Mouse (Mus musculus) heart, embryonic 16.5 days (tissue): ENCODE data around the gene H2-Q10. TPM values are rescaled to one million over a fixed set of nuclear protein-coding genes. Genes with fewer than 3 reads are reported as not detected.
A peak's percentile ranks its signal among the peaks of the same experiment; 100 is the strongest.
"Not testable (repeated sequence)": the region's sequence is repeated elsewhere in the genome, so short reads cannot be mapped to it uniquely, and the experiment has no call there.

Experiments
- ATAC-seq: fragments of 200-750 bp; cut with Nextera tagmentation; replicated peaks from 2 replicates; pipeline ENCODE4 v1.8.0; 2017; ENCODE audit warnings: moderate number of reproducible peaks; ENCODE audit not compliant: insufficient read depth, low FRiP score; ENCODE audit errors: extremely low read depth
- H3K27ac ChIP-seq: fragments of 300-500 bp; sonication (generic); 2 replicates; pipeline ENCODE4 v1.5.1; 2014; ENCODE audit warnings: mild to moderate bottlenecking, low read length, control low read depth, moderate library complexity
- H3K27me3 ChIP-seq: fragments of 300-500 bp; sonication (generic); 2 replicates; pipeline ENCODE4 v1.6.1; 2014; ENCODE audit warnings: low read length, mixed read lengths; ENCODE audit not compliant: control insufficient read depth, insufficient read depth
- H3K36me3 ChIP-seq: fragments of 300-500 bp; sonication (generic); 2 replicates; pipeline ENCODE4 v1.6.1; 2014; ENCODE audit not compliant: control insufficient read depth, insufficient read depth
- H3K4me1 ChIP-seq: fragments of 300-500 bp; sonication (generic); 2 replicates; pipeline ENCODE4 v1.6.1; 2014; ENCODE audit warnings: low read length, mixed read lengths; ENCODE audit not compliant: control insufficient read depth, insufficient read depth
- H3K4me2 ChIP-seq: fragments of 300-500 bp; sonication (generic); 2 replicates; pipeline ENCODE4 v1.6.1; 2014; ENCODE audit warnings: low read depth, mild to moderate bottlenecking, control low read depth, low read length
- H3K4me3 ChIP-seq: fragments of 300-500 bp; sonication (generic); 2 replicates; pipeline ENCODE4 v1.5.1; 2014; ENCODE audit warnings: mild to moderate bottlenecking, control low read depth, low read length
- H3K9ac ChIP-seq: fragments of 300-500 bp; sonication (generic); 2 replicates; pipeline ENCODE4 v1.6.1; 2014; ENCODE audit warnings: low read length, control low read depth
- H3K9me3 ChIP-seq: fragments of 300-500 bp; sonication (generic); replicated peaks from 2 replicates; pipeline ENCODE4 v1.6.1; 2016; ENCODE audit warnings: low read length; ENCODE audit not compliant: control insufficient read depth
- WGBS: fragments of 180-500 bp; shearing (Covaris S2); extraction: QIAGEN DNeasy Blood & Tissue Kit; methylation state at CpG from one replicate; pipeline ENCODE4 v1.1.7; 2014; 5-methylcytosine and 5-hydroxymethylcytosine counted together
- polyA plus RNA-seq: library from polyadenylated mRNA; unstranded; fragments of >200 nt; fragmentation: Nextera tagmentation; extraction: Ambion mirVana; gene quantifications from 2 replicates; pipeline ENCODE4 v1.2.1, GENCODE M21; 2015

The H2-Q10 gene
- polyA plus RNA-seq, 1 experiment from 2014 or later, result 0.58 TPM

- no peaks in the 10 kb centered on the region for H3K36me3 ChIP-seq
- no peaks in the 10 kb centered on the region for H3K9me3 ChIP-seq
- H3K4me3 ChIP-seq, result no peak overlapping the region
- no peak overlapping the region for H3K4me2 ChIP-seq
- no peak overlapping the region for H3K27ac ChIP-seq
- peaks cover 38% of the 10 kb centered on the region for H3K27me3 ChIP-seq
- no peak for ATAC-seq
- WGBS, result 23% methylated on average over 10 of the region's 10 CpGs
- no peaks in the 10 kb centered on the region for H3K4me1 ChIP-seq
- no peak overlapping the region for H3K9ac ChIP-seq
These were observed 37.0 kb downstream of the H2-Q10 start for GRCm38 (mm10) chr17:35506881-35507280.

DNA sequence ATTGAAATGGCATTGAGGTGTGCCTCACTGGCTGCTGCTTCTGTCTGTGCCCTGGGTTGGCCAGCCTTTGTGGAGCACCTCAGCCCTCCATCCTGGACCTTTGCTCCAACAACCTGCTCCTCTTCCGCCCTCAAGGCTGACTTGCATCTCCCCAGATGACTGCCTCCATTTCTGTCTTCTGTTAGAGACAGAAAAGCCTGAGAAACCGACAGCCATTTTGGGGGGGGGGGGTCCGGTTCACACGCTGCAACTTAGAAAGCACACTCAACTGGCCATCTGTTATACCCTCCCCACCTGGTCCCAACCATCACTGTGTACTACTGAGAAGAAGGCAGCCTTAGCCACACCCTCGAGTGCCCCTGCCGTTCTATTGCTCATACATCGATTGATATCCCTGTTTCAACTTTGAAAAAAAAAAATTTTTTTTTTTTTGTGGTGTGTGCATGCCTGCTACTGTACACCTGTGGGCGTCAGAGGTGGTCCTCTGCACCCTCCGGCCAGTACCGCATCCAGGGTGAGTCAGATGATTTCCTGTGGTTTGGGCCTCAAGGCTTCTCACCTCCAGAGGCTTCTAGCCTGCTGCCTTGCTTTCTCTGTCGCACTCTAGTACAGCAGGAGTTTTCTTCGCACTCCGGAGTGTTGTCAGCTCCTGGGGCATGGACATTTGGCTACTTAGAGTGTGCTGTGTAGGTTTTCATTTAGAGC, 37.8 kb downstream of the H2-Q10 start:
- H3K27me3 ChIP-seq, result peaks cover 37% of the 10 kb centered on the region
- WGBS, result 20% methylated on average over 13 of the region's 13 CpGs
- no peak for ATAC-seq

DNA sequence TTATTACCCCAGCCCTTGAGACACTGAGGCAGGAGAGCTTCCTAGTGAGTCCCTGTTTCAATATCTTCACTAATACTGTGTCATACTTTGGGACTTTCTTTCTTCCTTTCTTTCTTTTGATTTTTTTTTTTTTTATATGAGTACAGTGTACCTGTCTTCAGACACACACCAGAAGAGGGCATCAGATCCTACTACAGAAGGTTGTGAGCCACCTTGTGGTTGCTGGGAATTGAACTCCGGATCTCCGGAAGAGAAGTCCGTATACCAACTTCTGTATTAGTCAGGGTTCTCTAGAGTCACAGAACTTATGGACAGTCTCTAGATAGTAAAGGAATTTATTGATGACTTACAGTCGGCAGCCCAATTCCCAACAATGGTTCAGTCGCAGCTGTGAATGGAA, 38.4 kb downstream of the H2-Q10 start:
- H3K36me3 ChIP-seq, H3K27ac ChIP-seq, H3K9ac ChIP-seq, H3K4me1 ChIP-seq, H3K4me2 ChIP-seq, ATAC-seq, H3K4me3 ChIP-seq, H3K9me3 ChIP-seq: not testable (repeated sequence)
- 51% methylated on average over 5 of the region's 5 CpGs for WGBS
- H3K27me3 ChIP-seq, result peaks cover 36% of the 10 kb centered on the region

More for the DNA sequence above, 37.8 kb downstream of the H2-Q10 start:
- Histone ChIP-seq H3K4me3 (no peak overlapping the region), H3K9ac (no peak overlapping the region), H3K4me1 (no peaks in the 10 kb centered on the region), H3K4me2 (no peak overlapping the region), H3K36me3 (peaks cover 5% of the 10 kb centered on the region), H3K9me3 (no peaks in the 10 kb centered on the region), H3K27ac (no peak overlapping the region)

DNA sequence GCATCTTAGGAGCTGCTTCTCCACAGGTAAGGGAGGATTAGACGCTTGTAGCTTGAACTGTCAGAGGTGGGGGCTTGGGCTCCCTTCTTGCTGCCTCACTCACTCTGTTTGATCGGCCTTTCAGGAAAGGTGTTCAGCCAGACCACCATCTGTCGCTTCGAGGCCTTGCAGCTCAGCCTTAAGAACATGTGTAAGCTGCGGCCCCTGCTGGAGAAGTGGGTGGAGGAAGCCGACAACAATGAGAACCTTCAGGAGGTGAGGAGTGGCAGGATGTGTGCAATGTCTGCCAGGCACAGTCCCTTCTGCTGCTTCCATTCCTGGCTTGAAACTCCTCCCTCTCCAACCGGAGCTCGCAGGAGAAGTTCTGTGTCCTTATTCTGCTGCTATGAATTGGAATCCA, 39.4 kb downstream of the H2-Q10 start:
- no peak overlapping the region for H3K9ac ChIP-seq
- H3K4me1 ChIP-seq, result peaks cover under 1% of the 10 kb centered on the region; the same call in 1 of the 2 replicates
- peaks cover 7% of the 10 kb centered on the region for H3K36me3 ChIP-seq
- no peak for ATAC-seq
- H3K4me3 ChIP-seq, result no peak overlapping the region
- peaks cover 36% of the 10 kb centered on the region for H3K27me3 ChIP-seq
- H3K27ac ChIP-seq, result no peak overlapping the region
- 26% methylated on average over 8 of the region's 8 CpGs for whole genome bisulfite sequencing
- no peak overlapping the region for H3K4me2 ChIP-seq
- H3K9me3 ChIP-seq, result no peaks in the 10 kb centered on the region

GRCm38 (mm10) chr17:35512916-35513626, 43.2 kb downstream of the H2-Q10 start:
- H3K9me3 ChIP-seq, result no peaks in the 10 kb centered on the region
- ATAC-seq, result no peak
- no peak overlapping the region for H3K27ac ChIP-seq
- peaks cover 7% of the 10 kb centered on the region for H3K36me3 ChIP-seq
- H3K4me3 ChIP-seq, result no peak overlapping the region
- H3K27me3 ChIP-seq, result peaks cover 6% of the 10 kb centered on the region
- no peak overlapping the region for H3K9ac ChIP-seq
- peaks cover 25% of the 10 kb centered on the region for H3K4me1 ChIP-seq
- 94% methylated on average over 7 of the region's 7 CpGs for WGBS
- H3K4me2 ChIP-seq, result no peak overlapping the region

DNA sequence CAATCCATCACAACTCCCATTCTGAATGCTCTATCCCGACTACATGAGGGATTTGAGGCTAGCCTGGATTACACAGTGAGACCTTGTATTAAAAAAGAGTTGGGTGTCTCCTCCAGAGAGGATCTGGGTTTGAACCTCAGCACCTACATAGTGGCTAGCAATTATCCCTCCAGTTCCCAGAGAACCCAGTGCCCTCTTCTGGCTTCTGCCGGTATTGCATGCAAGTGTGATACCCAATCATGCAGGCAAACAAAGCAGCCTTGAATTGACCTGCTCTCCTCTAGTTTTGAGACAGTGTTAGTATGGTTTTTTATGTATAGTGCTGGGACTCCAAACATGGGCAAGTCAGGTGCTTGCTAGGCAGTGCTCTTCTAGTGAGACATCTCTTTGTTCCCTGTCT, 44.0 kb downstream of the H2-Q10 start:
- peaks cover 25% of the 10 kb centered on the region for H3K4me1 ChIP-seq
- H3K36me3 ChIP-seq, result peaks cover 7% of the 10 kb centered on the region
- no peak overlapping the region for H3K27ac ChIP-seq
- 8% methylated on average over 2 of the region's 2 CpGs for WGBS
- H3K4me3 ChIP-seq, result no peak overlapping the region
- H3K4me2 ChIP-seq, result peak overlapping the region; percentile 92
- peaks cover 4% of the 10 kb centered on the region; the same call in 1 of the 2 replicates for H3K27me3 ChIP-seq
- no peak overlapping the region for H3K9ac ChIP-seq
- no peak for ATAC-seq
- no peaks in the 10 kb centered on the region for H3K9me3 ChIP-seq

DNA sequence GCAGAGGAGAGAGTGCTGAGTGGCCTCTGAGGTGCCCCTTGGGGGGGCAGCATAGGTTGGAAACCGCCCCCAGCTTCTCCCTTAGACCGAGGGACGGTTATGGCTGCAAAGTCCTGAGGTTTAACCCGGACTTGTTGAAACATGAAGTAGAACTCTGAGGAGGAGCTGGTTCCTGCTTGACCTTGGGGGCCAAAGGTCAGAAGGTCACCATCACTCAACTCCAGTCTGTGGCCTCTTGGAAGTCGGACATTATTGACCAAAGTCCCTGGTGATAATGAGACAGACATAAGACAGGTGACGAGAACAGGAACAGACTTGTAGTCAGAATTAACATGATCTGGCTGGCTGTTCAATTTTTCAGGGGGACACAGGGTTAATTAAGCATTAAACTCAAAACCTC, 44.9 kb downstream of the H2-Q10 start:
- no peaks in the 10 kb centered on the region for H3K9me3 ChIP-seq
- H3K36me3 ChIP-seq, result peaks cover 7% of the 10 kb centered on the region
- H3K9ac ChIP-seq, result peak overlapping the region; percentile 80
- no peak for ATAC-seq
- peak overlapping the region; percentile 79 for H3K4me3 ChIP-seq
- 63% methylated on average over 6 of the region's 6 CpGs for WGBS
- H3K27ac ChIP-seq, result no peak overlapping the region
- peaks cover 1% of the 10 kb centered on the region; the same call in 1 of the 2 replicates for H3K27me3 ChIP-seq
- H3K4me1 ChIP-seq, result peaks cover 25% of the 10 kb centered on the region
- H3K4me2 ChIP-seq, result peak overlapping the region; percentile 92

GRCm38 (mm10) chr17:35515911-35516640, 46.2 kb downstream of the H2-Q10 start:
- Histone ChIP-seq H3K4me1 (peaks cover 25% of the 10 kb centered on the region), H3K27me3 (no peaks in the 10 kb centered on the region), H3K36me3 (peaks cover 7% of the 10 kb centered on the region), H3K9me3 (no peaks in the 10 kb centered on the region), H3K4me3 (peak overlapping the region; percentile 79), H3K4me2 (peak overlapping the region; percentile 92), H3K27ac (peak overlapping the region; percentile 14), H3K9ac (peak overlapping the region; percentile 80)
- WGBS, result 6% methylated on average over 25 of the region's 25 CpGs
- ATAC-seq, result peak; percentile 7; the same call in 1 of the 2 replicates
